Mouse (Mus musculus): ENCODE results near the gene Pid1. TPM values are rescaled to one million over a fixed set of nuclear protein-coding genes. Genes with fewer than 3 reads are reported as not detected.
"Not testable (repeated sequence)": the region's sequence is repeated elsewhere in the genome, so short reads cannot be mapped to it uniquely, and the experiment has no call there.

Pid1 gene
- total and polyA plus RNA-seq, 2 experiments from 2014 or later = 60.2 to 64.0 TPM

GRCm38 (mm10) chr1:84350262-84350661, 13.7 kb downstream of the Pid1 start:
- Histone ChIP-seq H3K36me3 (ENCODE audit: insufficient read depth, low read length) (no peaks in the 10 kb centered on the region), H3K9me3 (ENCODE audit: low read length) (no peaks in the 10 kb centered on the region), H3K27ac (ENCODE audit: low read depth, low read length) (no peak overlapping the region), H3K4me1 (ENCODE audit: insufficient read depth, low read length) (no peaks in the 10 kb centered on the region), H3K9ac (replicated peaks; ENCODE audit: low read length, poor library complexity, severe bottlenecking) (no peak overlapping the region), H3K4me3 (ENCODE audit: low read depth, low read length) (no peak overlapping the region), H3K4me2 (ENCODE audit: low read depth, low read length, poor library complexity, severe bottlenecking) (no peak overlapping the region), H3K27me3 (ENCODE audit: insufficient read depth, low read length) (no peaks in the 10 kb centered on the region)
- ATAC-seq (ENCODE audit: low FRiP score) = no peak
- WGBS = 96% methylated on average over 2 of the region's 2 CpGs
- TF ChIP-seq CTCF (IDR thresholded peaks at IDR 0.05) = no peak
- DNase-seq (ENCODE audit: low spot score) = no peak

GRCm38 (mm10) chr1:84347796-84348476, 16.0 kb downstream of the Pid1 start:
- DNase-seq (ENCODE audit: low spot score) (no peak), ATAC-seq (ENCODE audit: low FRiP score) (no peak)
- no peak overlapping the region for H3K4me2 ChIP-seq (ENCODE audit: low read depth, low read length, poor library complexity, severe bottlenecking)
- no peak for TF ChIP-seq CTCF (IDR thresholded peaks at IDR 0.05)
- no peak overlapping the region for H3K27ac ChIP-seq (ENCODE audit: low read depth, low read length)
- no peaks in the 10 kb centered on the region for H3K36me3 ChIP-seq (ENCODE audit: insufficient read depth, low read length)
- no peak overlapping the region for H3K9ac ChIP-seq (replicated peaks; ENCODE audit: low read length, poor library complexity, severe bottlenecking)
- no peaks in the 10 kb centered on the region for H3K27me3 ChIP-seq (ENCODE audit: insufficient read depth, low read length)
- 80% methylated on average over 3 of the region's 3 CpGs for WGBS
- H3K9me3 ChIP-seq (ENCODE audit: low read length) = no peaks in the 10 kb centered on the region
- H3K4me3 ChIP-seq (ENCODE audit: low read depth, low read length) = no peak overlapping the region
- H3K4me1 ChIP-seq (ENCODE audit: insufficient read depth, low read length) = no peaks in the 10 kb centered on the region

- not testable (repeated sequence) for H3K9ac ChIP-seq (replicated peaks; ENCODE audit: low read length, poor library complexity, severe bottlenecking); DNase-seq (ENCODE audit: low spot score); H3K27me3 ChIP-seq (ENCODE audit: insufficient read depth, low read length); H3K4me1 ChIP-seq (ENCODE audit: insufficient read depth, low read length); H3K36me3 ChIP-seq (ENCODE audit: insufficient read depth, low read length); H3K4me2 ChIP-seq (ENCODE audit: low read depth, low read length, poor library complexity, severe bottlenecking); H3K9me3 ChIP-seq (ENCODE audit: low read length); ATAC-seq (ENCODE audit: low FRiP score); H3K4me3 ChIP-seq (ENCODE audit: low read depth, low read length); H3K27ac ChIP-seq (ENCODE audit: low read depth, low read length)
- 29% methylated on average over 3 of the region's 3 CpGs for WGBS
Measured at GRCm38 (mm10) chr1:84332797-84333196, 31.2 kb downstream of the Pid1 start.

GRCm38 (mm10) chr1:84331861-84332260, 32.1 kb downstream of the Pid1 start:
- not testable (repeated sequence) for H3K9me3 ChIP-seq (ENCODE audit: low read length); H3K27ac ChIP-seq (ENCODE audit: low read depth, low read length)
- WGBS = 93% methylated on average over 11 of the region's 12 CpGs

GRCm38 (mm10) chr1:84325309-84325708, 38.7 kb downstream of the Pid1 start:
- Histone ChIP-seq H3K9me3 (ENCODE audit: low read length) (no peaks in the 10 kb centered on the region), H3K27me3 (ENCODE audit: insufficient read depth, low read length) (no peaks in the 10 kb centered on the region), H3K27ac (ENCODE audit: low read depth, low read length) (no peak overlapping the region), H3K4me2 (ENCODE audit: low read depth, low read length, poor library complexity, severe bottlenecking) (no peak overlapping the region), H3K9ac (replicated peaks; ENCODE audit: low read length, poor library complexity, severe bottlenecking) (no peak overlapping the region), H3K36me3 (ENCODE audit: insufficient read depth, low read length) (no peaks in the 10 kb centered on the region), H3K4me1 (ENCODE audit: insufficient read depth, low read length) (no peaks in the 10 kb centered on the region), H3K4me3 (ENCODE audit: low read depth, low read length) (no peak overlapping the region)
- 47% methylated on average over 3 of the region's 3 CpGs for WGBS
- ATAC-seq (ENCODE audit: low FRiP score) (no peak), DNase-seq (ENCODE audit: low spot score) (no peak)
- no peak for TF ChIP-seq CTCF (IDR thresholded peaks at IDR 0.05)

More at GRCm38 (mm10) chr1:84331861-84332260, 32.1 kb downstream of the Pid1 start:
- not testable (repeated sequence) for H3K4me3 ChIP-seq (ENCODE audit: low read depth, low read length); DNase-seq (ENCODE audit: low spot score); H3K36me3 ChIP-seq (ENCODE audit: insufficient read depth, low read length); H3K4me2 ChIP-seq (ENCODE audit: low read depth, low read length, poor library complexity, severe bottlenecking); ATAC-seq (ENCODE audit: low FRiP score); H3K27me3 ChIP-seq (ENCODE audit: insufficient read depth, low read length); H3K9ac ChIP-seq (replicated peaks; ENCODE audit: low read length, poor library complexity, severe bottlenecking); H3K4me1 ChIP-seq (ENCODE audit: insufficient read depth, low read length)

GRCm38 (mm10) chr1:84321327-84321726, 42.7 kb downstream of the Pid1 start:
- WGBS = 61% methylated on average over 4 of the region's 4 CpGs
- no peak for ATAC-seq (ENCODE audit: low FRiP score)

More at GRCm38 (mm10) chr1:84321327-84321726, 42.7 kb downstream of the Pid1 start:
- H3K4me1 ChIP-seq (ENCODE audit: insufficient read depth, low read length) = no peaks in the 10 kb centered on the region
- H3K27ac ChIP-seq (ENCODE audit: low read depth, low read length) = no peak overlapping the region
- DNase-seq (ENCODE audit: low spot score) = no peak
- TF ChIP-seq CTCF (IDR thresholded peaks at IDR 0.05) = no peak
- no peaks in the 10 kb centered on the region for H3K36me3 ChIP-seq (ENCODE audit: insufficient read depth, low read length)
- H3K9ac ChIP-seq (replicated peaks; ENCODE audit: low read length, poor library complexity, severe bottlenecking) = no peak overlapping the region
- H3K4me3 ChIP-seq (ENCODE audit: low read depth, low read length) = no peak overlapping the region
- H3K4me2 ChIP-seq (ENCODE audit: low read depth, low read length, poor library complexity, severe bottlenecking) = no peak overlapping the region
- no peaks in the 10 kb centered on the region for H3K9me3 ChIP-seq (ENCODE audit: low read length)
- H3K27me3 ChIP-seq (ENCODE audit: insufficient read depth, low read length) = no peaks in the 10 kb centered on the region
